In genomic region chr11:108995196-108995989, GRCm38 (mm10) we compare ENCODE assay signal across 13 mouse cellular contexts.
DNase-seq lines count a peak whose midpoint lies in the region; ATAC-seq and TF ChIP-seq lines count a peak whose summit lies in the region.
"Had no signal": no experiment of that assay in that cellular context is flagged by ENCODE, and none has a peak within 500 bp of the region (broad histone marks: within the 10 kb centered on the region; RNA-seq: fewer than 3 reads in every experiment).

No protein-coding gene starts in this region.

- peaks cover 29% of the 10 kb centered on the region for H3K9me3 ChIP-seq in midbrain, embryonic 10.5 days (replicated peaks)
- peaks cover 3% of the 10 kb centered on the region; the same call in 1 of the 2 replicates for H3K9me3 ChIP-seq in midbrain, postnatal 0 days (ENCODE audit: low read length)

- H3K4me2 ChIP-seq in midbrain, postnatal 0 days (ENCODE audit: low read depth, low read length, poor library complexity, severe bottlenecking) = no peak overlapping the region
- H3K4me2 ChIP-seq: embryonic facial prominence, embryonic 12.5 days; forebrain, embryonic 15.5 days; liver, embryonic 11.5 days had no signal

- TF ChIP-seq CTCF in midbrain, postnatal 0 days (IDR thresholded peaks at IDR 0.05) = no peak
- no peak for TF ChIP-seq CTCF in cortical plate, adult 2 months (IDR thresholded peaks at IDR 0.05; ENCODE audit: extremely low read depth, insufficient read depth, low read length)

- no peak overlapping the region for H3K9ac ChIP-seq in midbrain, postnatal 0 days (replicated peaks; ENCODE audit: low read length, poor library complexity, severe bottlenecking)
- H3K9ac ChIP-seq: embryonic facial prominence, embryonic 12.5 days; forebrain, embryonic 15.5 days had no signal

- H3K36me3 ChIP-seq in midbrain, embryonic 10.5 days = 0 out of 2 replicates have a peak, but pooled peaks cover under 1% of the 10 kb centered on the region
- no peaks in the 10 kb centered on the region for H3K36me3 ChIP-seq in midbrain, postnatal 0 days (ENCODE audit: insufficient read depth, low read length)
- H3K36me3 ChIP-seq: embryonic facial prominence, embryonic 12.5 days; forebrain, embryonic 15.5 days had no signal

- no peak overlapping the region for H3K4me3 ChIP-seq in midbrain, embryonic 10.5 days
- H3K4me3 ChIP-seq in midbrain, postnatal 0 days (ENCODE audit: low read depth, low read length) = no peak overlapping the region
- H3K4me3 ChIP-seq in cortical plate, adult 2 months (ENCODE audit: insufficient read depth, low read length) = no peak overlapping the region
- H3K4me3 ChIP-seq: embryonic facial prominence, embryonic 12.5 days; forebrain, embryonic 15.5 days had no signal

- ATAC-seq in frontal cortex, adult (ENCODE audit: low TSS enrichment) = peak; percentile 85
- ATAC-seq in midbrain, postnatal 0 days (ENCODE audit: low FRiP score) = no peak
- ATAC-seq: forebrain, embryonic 15.5 days had no signal

- no peak for DNase-seq in frontal cortex, postnatal 10 days (ENCODE audit: low spot score in 2 of 2)
- DNase-seq in midbrain, embryonic 10.5 days (ENCODE audit: low spot score) = peak; percentile 83
- no peak for DNase-seq in midbrain, postnatal 0 days (ENCODE audit: low spot score)
- peak; percentile 9 to 47 for DNase-seq in left cerebral cortex, postnatal 36 days (ENCODE audit: low spot score in 2 of 2)
- DNase-seq in lung, adult 18-20 months = no peak
- DNase-seq in spleen, postnatal 4 days (ENCODE audit: low spot score in 2 of 2) = no peak
- DNase-seq: cerebellum, adult 11-12 months; kidney, postnatal 4 days had no signal

- peaks cover 22% of the 10 kb centered on the region for H3K4me1 ChIP-seq in midbrain, embryonic 10.5 days
- no peaks in the 10 kb centered on the region for H3K4me1 ChIP-seq in midbrain, postnatal 0 days (ENCODE audit: insufficient read depth, low read length)
- peaks cover 6% of the 10 kb centered on the region for H3K4me1 ChIP-seq in cortical plate, adult 2 months (ENCODE audit: control insufficient read depth, insufficient read depth, low read length)
- H3K4me1 ChIP-seq: embryonic facial prominence, embryonic 12.5 days; forebrain, embryonic 15.5 days had no signal

- TF ChIP-seq POLR2A in cortical plate, adult 2 months (IDR thresholded peaks at IDR 0.05; ENCODE audit: extremely low read depth, insufficient read depth, low read length) = no peak

- WGBS in midbrain, embryonic 10.5 days = 35% methylated on average over 10 of the region's 10 CpGs
- 44% methylated on average over 10 of the region's 10 CpGs for WGBS in midbrain, postnatal 0 days

- intact Hi-C loops in left cerebral cortex, postnatal 36 days (cut with DNase I) = no loop called here

- peaks cover 51% of the 10 kb centered on the region for H3K27me3 ChIP-seq in midbrain, embryonic 10.5 days (ENCODE audit: low read depth, poor library complexity, severe bottlenecking)
- H3K27me3 ChIP-seq in midbrain, postnatal 0 days (ENCODE audit: insufficient read depth, low read length) = no peaks in the 10 kb centered on the region
- H3K27me3 ChIP-seq: embryonic facial prominence, embryonic 12.5 days; forebrain, embryonic 15.5 days had no signal

- H3K27ac ChIP-seq in midbrain, embryonic 10.5 days (replicated peaks) = peak overlapping the region; percentile 69
- H3K27ac ChIP-seq in midbrain, postnatal 0 days (ENCODE audit: low read depth, low read length) = no peak overlapping the region; the same call in 1 of the 2 replicates
- H3K27ac ChIP-seq in cortical plate, adult 2 months (ENCODE audit: insufficient read depth, low read length) = peak overlapping the region; percentile 96
- H3K27ac ChIP-seq: embryonic facial prominence, embryonic 12.5 days; forebrain, embryonic 15.5 days had no signal

Comparison
In these comparisons a context has a peak if more than half of its experiments do, and no peak if none do; other contexts are left out.
1. DNase-seq: peak in midbrain, embryonic 10.5 days (single experiment) and left cerebral cortex, postnatal 36 days (2 of 2); none in frontal cortex, postnatal 10 days (0 of 2), midbrain, postnatal 0 days (single experiment), lung, adult 18-20 months (0 of 2) and spleen, postnatal 4 days (0 of 2).